Mouse (Mus musculus) liver, postnatal 0 days (tissue): ENCODE results near the gene Ifnk. TPM values are rescaled to one million over a fixed set of nuclear protein-coding genes. Genes with fewer than 3 reads are reported as not detected.
A peak's percentile ranks its signal among the peaks of the same experiment; 100 is the strongest.

Experiments
- ATAC-seq: fragments of 200-750 bp; cut with Nextera tagmentation; 2 replicates; pipeline ENCODE4 v1.8.0; 2017; ENCODE audit warnings: mild to moderate bottlenecking, moderate library complexity
- DNase-seq: peaks from one replicate; pipeline ENCODE4 v3.0.0-alpha.2; 2016
- H3K27ac ChIP-seq: fragments of 300-500 bp; sonication (generic); 2 replicates; pipeline ENCODE4 v1.5.1; 2014; ENCODE audit warnings: antibody characterized with exemption, moderate library complexity, mild to moderate bottlenecking, low read depth
- H3K27me3 ChIP-seq: fragments of 300-500 bp; sonication (generic); 2 replicates; pipeline ENCODE4 v1.6.1; 2014; ENCODE audit warnings: low read length, control low read depth, mixed read lengths; ENCODE audit not compliant: insufficient read depth
- H3K36me3 ChIP-seq: fragments of 300-500 bp; sonication (generic); replicated peaks from 2 replicates; pipeline ENCODE4 v1.6.1; 2014; ENCODE audit warnings: mild to moderate bottlenecking, control low read depth, low read length, moderate library complexity, mixed read lengths; ENCODE audit not compliant: insufficient read depth
- H3K4me1 ChIP-seq: fragments of 300-500 bp; sonication (generic); 2 replicates; pipeline ENCODE4 v1.6.1; 2014; ENCODE audit warnings: antibody characterized with exemption, mild to moderate bottlenecking, control low read depth; ENCODE audit not compliant: insufficient read depth
- H3K4me2 ChIP-seq: fragments of 300-500 bp; sonication (generic); 2 replicates; pipeline ENCODE4 v1.6.1; 2014; ENCODE audit warnings: low read depth, mild to moderate bottlenecking, low read length, moderate library complexity, mixed read lengths
- H3K4me3 ChIP-seq: fragments of 300-500 bp; sonication (generic); 2 replicates; pipeline ENCODE4 v1.5.1; 2014; ENCODE audit warnings: low read depth, low read length
- H3K9ac ChIP-seq: fragments of 300-500 bp; sonication (generic); replicated peaks from 2 replicates; pipeline ENCODE4 v1.6.1; 2014; ENCODE audit warnings: mild to moderate bottlenecking, moderate library complexity
- H3K9me3 ChIP-seq: fragments of 300-500 bp; sonication (generic); 2 replicates; pipeline ENCODE4 v1.6.1; 2016; ENCODE audit warnings: mild to moderate bottlenecking, control low read depth, low read length, mixed read lengths
- CTCF ChIP-seq: sonication (generic); IDR thresholded peaks from 2 replicates; pipeline ENCODE4 v1.5.1; 2016; ENCODE audit warnings: antibody characterized with exemption, low read depth
- EP300 ChIP-seq: IDR thresholded peaks from 2 replicates; pipeline ENCODE4 v1.6.1; 2016; ENCODE audit warnings: antibody characterized with exemption, low read depth, mild to moderate bottlenecking
- WGBS: fragments of 180-500 bp; shearing (Covaris S2); extraction: QIAGEN DNeasy Blood & Tissue Kit; methylation state at CpG from one replicate; pipeline ENCODE4 v1.1.7; 2014; ENCODE audit not compliant: insufficient replicate concordance; 5-methylcytosine and 5-hydroxymethylcytosine counted together
- polyA plus RNA-seq: library from polyadenylated mRNA; unstranded; fragments of >200 nt; fragmentation: Nextera tagmentation; extraction: Ambion mirVana; gene quantifications from 2 replicates; pipeline ENCODE4 v1.2.1, GENCODE M21; 2015

Gene Ifnk
- polyA plus RNA-seq, 1 experiment from 2014 or later = 0.27 TPM

GRCm38 (mm10) chr4:35145726-35146125 is 6.1 kb upstream of the Ifnk start:
- H3K9me3 ChIP-seq = no peaks in the 10 kb centered on the region
- H3K27ac ChIP-seq = peak overlapping the region; percentile 2; the same call in 1 of the 2 replicates
- no peak overlapping the region for H3K9ac ChIP-seq
- no peaks in the 10 kb centered on the region for H3K36me3 ChIP-seq
- H3K4me3 ChIP-seq = no peak overlapping the region
- no peak for DNase-seq
- no peak for ATAC-seq
- H3K27me3 ChIP-seq = no peaks in the 10 kb centered on the region
- H3K4me1 ChIP-seq = peaks cover 5% of the 10 kb centered on the region
- no peak overlapping the region for H3K4me2 ChIP-seq
- 73% methylated on average over 10 of the region's 10 CpGs for WGBS
- TF ChIP-seq CTCF (no peak), EP300 (no peak)

DNA sequence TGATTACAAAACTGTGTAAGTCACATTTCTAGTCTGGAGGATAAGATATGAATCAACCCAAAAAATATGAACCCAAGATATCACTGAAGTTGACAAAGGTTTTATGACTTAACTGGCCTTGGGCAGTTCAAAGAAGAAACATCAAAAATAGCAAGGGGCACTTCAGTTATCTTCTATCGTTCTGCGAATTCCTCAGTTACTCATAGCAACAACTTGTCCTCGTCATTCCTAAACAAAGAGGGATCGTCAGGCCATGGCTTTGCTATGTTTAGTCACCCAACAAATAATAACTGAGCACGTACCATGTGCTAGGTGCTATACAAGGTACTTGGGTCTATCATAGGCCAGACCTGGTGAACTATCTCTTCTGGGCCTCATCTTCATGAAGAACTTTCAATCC is 5.3 kb upstream of the Ifnk start:
- no peak for DNase-seq
- no peaks in the 10 kb centered on the region for H3K36me3 ChIP-seq
- H3K4me3 ChIP-seq = no peak overlapping the region
- H3K27me3 ChIP-seq = no peaks in the 10 kb centered on the region
- H3K4me1 ChIP-seq = peaks cover 5% of the 10 kb centered on the region; the same call in 1 of the 2 replicates
- 0 out of 2 replicates have a peak overlapping the region, but pooled peaks have one; percentile 2 for H3K27ac ChIP-seq
- no peak overlapping the region for H3K4me2 ChIP-seq
- 80% methylated on average over 5 of the region's 5 CpGs for WGBS
- TF ChIP-seq EP300 (no peak), CTCF (no peak)
- ATAC-seq = no peak
- H3K9me3 ChIP-seq = no peaks in the 10 kb centered on the region
- H3K9ac ChIP-seq = no peak overlapping the region

DNA sequence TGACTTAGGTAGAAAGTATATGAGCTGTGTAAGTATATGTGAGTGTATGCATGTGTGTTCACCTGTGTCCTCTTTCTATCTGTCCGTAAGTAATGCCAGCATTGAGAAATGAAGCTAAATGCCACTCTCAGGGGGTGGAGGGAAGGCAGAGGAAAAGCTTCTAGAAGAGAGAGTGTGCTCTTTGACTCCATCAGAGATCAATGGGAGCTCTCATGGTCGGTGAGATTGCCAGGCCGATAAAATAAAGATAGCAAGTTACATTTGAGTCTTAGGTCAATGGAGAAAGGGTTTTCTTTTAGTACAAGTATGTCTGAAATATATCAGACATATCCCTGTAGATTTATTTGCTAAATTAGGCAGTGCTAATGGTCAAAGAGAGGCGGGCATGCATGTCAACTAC is 3.5 kb upstream of the Ifnk start:
- H3K9me3 ChIP-seq = no peaks in the 10 kb centered on the region
- ATAC-seq (no peak), DNase-seq (no peak)
- H3K4me1 ChIP-seq = peaks cover 7% of the 10 kb centered on the region
- no peaks in the 10 kb centered on the region for H3K27me3 ChIP-seq
- TF ChIP-seq CTCF (no peak), EP300 (no peak)
- no peak overlapping the region for H3K27ac ChIP-seq
- H3K4me2 ChIP-seq = no peak overlapping the region
- no peak overlapping the region for H3K4me3 ChIP-seq
- H3K36me3 ChIP-seq = no peaks in the 10 kb centered on the region
- WGBS = 74% methylated on average over 4 of the region's 4 CpGs
- no peak overlapping the region for H3K9ac ChIP-seq

- 58% methylated on average over 3 of the region's 3 CpGs for WGBS
- DNase-seq = no peak
- Histone ChIP-seq H3K9ac (no peak overlapping the region), H3K36me3 (no peaks in the 10 kb centered on the region), H3K4me2 (no peak overlapping the region), H3K27me3 (no peaks in the 10 kb centered on the region), H3K4me3 (no peak overlapping the region), H3K4me1 (peaks cover 9% of the 10 kb centered on the region), H3K9me3 (no peaks in the 10 kb centered on the region), H3K27ac (peak overlapping the region; percentile 29; the same call in 1 of the 2 replicates)
- ATAC-seq = no peak
- no peak for TF ChIP-seq EP300
- TF ChIP-seq CTCF = no peak
Observed at GRCm38 (mm10) chr4:35150706-35151105, 1.1 kb upstream of the Ifnk start.

GRCm38 (mm10) chr4:35154051-35154450 is 2.2 kb downstream of the Ifnk start:
- WGBS = 52% methylated on average over 3 of the region's 3 CpGs
- no peak overlapping the region for H3K4me3 ChIP-seq

DNA sequence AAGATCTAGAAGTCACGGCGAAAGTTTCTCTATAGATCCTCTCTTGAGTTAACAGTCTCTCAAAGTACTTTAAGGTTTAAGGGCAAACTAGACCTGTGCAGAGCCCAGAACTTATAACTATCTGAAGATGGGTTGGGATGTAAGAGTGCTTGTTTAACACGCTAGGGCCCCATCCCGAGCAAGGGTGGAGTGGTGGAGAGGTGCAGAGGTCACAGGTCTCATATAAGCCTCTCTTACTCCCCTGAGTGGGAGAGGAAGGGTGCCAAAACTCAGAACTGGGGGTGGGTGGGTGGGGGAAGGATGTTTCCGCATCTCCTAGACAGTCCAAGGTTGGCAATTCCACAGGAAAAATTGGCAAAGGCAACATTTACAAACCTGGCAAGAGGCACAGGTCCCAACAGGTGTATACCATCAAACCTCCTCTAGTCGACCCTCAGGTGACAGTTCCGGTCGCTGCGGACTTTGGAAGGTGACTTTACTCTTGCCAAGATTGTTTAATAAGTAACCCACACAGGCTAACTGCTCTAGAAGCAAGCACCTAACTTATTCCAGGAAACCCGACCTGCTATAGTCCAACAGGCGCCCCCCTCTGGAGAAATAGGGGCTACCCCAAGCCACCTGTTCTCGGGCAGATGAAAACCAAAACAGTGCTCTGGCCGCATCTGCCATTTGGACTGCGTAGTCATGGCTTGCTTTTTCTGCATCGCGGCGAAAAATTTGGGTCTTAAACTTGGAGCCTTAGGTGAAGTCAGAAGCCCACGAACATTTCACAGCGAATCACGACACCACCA is 3.5 kb downstream of the Ifnk start:
- Histone ChIP-seq H3K4me3 (peak overlapping the region; percentile 71), H3K27ac (peak overlapping the region; percentile 94), H3K27me3 (no peaks in the 10 kb centered on the region), H3K9me3 (no peaks in the 10 kb centered on the region), H3K36me3 (no peaks in the 10 kb centered on the region), H3K4me2 (peak overlapping the region; percentile 77), H3K4me1 (peaks cover 18% of the 10 kb centered on the region), H3K9ac (peak overlapping the region; percentile 75)
- 25% methylated on average over 20 of the region's 20 CpGs for WGBS
- TF ChIP-seq CTCF (peak; percentile 61), EP300 (peak; percentile 26; the same call in 1 of the 2 replicates)
- ATAC-seq = peak; percentile 87
- peak; percentile 78 for DNase-seq

More at GRCm38 (mm10) chr4:35154051-35154450, 2.2 kb downstream of the Ifnk start:
- Histone ChIP-seq H3K27ac (peak overlapping the region; percentile 51; the same call in 1 of the 2 replicates), H3K27me3 (no peaks in the 10 kb centered on the region), H3K9me3 (no peaks in the 10 kb centered on the region), H3K36me3 (no peaks in the 10 kb centered on the region), H3K4me1 (peaks cover 18% of the 10 kb centered on the region), H3K4me2 (peak overlapping the region; percentile 35; the same call in 1 of the 2 replicates), H3K9ac (no peak overlapping the region; the same call in 1 of the 2 replicates)
- DNase-seq (no peak), ATAC-seq (no peak)
- TF ChIP-seq EP300 = no peak
- TF ChIP-seq CTCF = no peak
